Mouse (Mus musculus): Measurements from ENCODE around the gene Ddx31.

DNA sequence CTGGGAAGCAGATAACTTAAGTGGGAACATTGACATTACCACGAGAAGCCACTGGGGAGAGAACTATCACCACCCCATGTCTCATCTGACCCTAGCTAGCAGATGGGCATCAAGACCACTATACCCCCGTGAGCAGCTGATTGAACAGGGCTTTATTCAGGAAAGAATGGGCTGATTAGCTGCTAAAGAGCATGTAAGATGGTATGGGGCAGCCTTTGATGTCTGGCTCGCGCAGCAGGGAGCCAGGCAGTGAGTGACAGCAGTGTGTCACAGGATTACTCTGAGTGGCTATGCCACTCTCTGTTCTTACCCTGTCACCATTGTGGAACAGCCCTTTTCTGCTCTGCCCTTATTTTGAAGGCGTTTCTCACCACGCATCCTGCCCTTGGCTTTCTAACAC is 53.3 kb downstream of the Ddx31 start:
- no peak for TF ChIP-seq CTCF (IDR thresholded peaks at IDR 0.05; ENCODE audit: low read depth, low read length)
- no peak for TF ChIP-seq POLR2A (IDR thresholded peaks at IDR 0.05; ENCODE audit: borderline replicate concordance, low read depth, low read length)

All from bone marrow macrophage, adult 2 months (primary cell).